Mouse (Mus musculus) left cerebral cortex, postnatal 36 days (tissue): ENCODE measurements around the gene 4930432M17Rik. TPM values are rescaled to one million over a fixed set of nuclear protein-coding genes. Genes with fewer than 3 reads are reported as not detected.
A peak's percentile ranks its signal among the peaks of the same experiment; 100 is the strongest.

ENCODE experiments used
- DNase-seq, 2 experiments: peaks; one replicate each; pipeline ENCODE4 v3.0.0; 2021 to 2022; ENCODE audit warnings: low spot score in 2 of 2, mixed read lengths in 1 of 2
- intact Hi-C: fragments of 180-260 bp; cut with DNase I; formaldehyde crosslinking; loops from one replicate; pipeline ENCODE4 v1.15.1; 2025
- total RNA-seq, 2 experiments: library from RNA; stranded (reverse); gene quantifications; 2 replicates each; pipeline ENCODE4 v1.2.3; 2021

Gene 4930432M17Rik
- total RNA-seq, 2 experiments from 2014 or later, result not detected

DNA sequence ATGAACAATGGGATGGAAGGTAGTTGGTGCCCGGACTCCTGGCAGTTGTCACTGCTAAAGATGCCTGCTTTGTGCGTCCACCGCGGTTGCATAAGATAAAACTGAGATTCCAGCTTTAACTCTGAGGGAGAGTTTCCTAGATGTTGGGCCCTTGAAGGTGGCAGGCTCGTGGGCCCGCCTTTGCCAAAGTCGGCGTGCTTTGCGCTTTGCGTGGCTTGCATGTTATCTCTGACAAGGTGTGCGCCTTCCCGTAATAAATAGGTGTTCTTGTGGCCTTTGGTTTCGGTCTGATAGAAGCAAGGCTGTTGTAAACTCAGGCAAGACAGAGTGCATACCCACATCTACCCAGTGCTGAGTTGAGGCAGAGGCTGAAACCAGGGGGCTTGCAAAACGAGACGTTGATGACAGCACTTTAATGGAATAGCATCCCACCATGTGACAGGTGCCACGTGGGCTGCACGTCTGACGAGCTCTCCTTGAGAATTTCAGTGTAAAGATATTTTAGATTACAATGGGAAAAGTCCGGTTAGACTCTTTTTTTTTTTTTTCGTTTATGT is 53.5 kb downstream of the 4930432M17Rik start:
- intact Hi-C loops, result loop anchor here (2.0 kb wide), 1 partner anchor 87 kb away; no protein-coding TSS in a partner anchor

DNA sequence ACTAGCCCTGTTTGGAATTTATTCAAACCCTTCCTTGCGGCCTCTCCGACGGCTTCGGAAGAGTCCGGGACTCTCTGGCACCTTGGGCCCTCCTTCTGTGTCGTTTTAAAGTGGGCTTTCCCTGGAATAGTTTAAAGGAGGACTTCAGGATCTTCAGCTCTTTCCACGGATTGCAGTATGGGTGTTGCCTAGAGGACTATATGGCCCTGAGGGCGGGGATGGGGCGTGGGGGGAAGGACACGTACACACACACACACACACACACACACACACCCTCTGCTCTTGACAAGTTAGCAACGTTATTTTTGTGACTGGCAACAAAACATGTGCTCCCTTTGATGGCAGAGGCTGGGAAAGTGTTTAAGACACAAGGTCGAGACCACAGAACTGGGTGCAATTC is 54.0 kb downstream of the 4930432M17Rik start:
- DNase-seq, result no peak
- intact Hi-C loops, result no loop called here

More for the DNA sequence above, 53.5 kb downstream of the 4930432M17Rik start:
- peak; percentile 36 to 37 for DNase-seq

DNA sequence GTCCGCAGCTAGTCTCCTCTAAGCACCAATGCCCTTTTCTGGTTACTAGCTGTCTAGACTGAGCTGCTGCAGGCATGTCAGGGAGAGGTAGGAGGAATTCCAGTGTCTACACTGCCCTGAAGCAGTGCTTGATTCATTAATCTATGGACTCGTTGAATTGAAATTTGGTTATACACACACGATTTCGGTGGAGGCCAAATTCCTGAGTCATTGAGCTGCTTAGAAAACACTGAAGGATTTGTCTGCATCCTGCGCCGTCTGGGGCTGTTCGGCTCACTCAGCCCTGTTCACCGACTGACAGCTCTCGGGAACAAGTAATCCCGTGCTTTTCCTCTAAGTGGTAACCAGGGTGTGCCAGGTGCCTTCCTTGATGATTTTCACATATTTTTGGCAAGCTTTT is 55.1 kb downstream of the 4930432M17Rik start:
- DNase-seq, result no peak
- intact Hi-C loops, result no loop called here

DNA sequence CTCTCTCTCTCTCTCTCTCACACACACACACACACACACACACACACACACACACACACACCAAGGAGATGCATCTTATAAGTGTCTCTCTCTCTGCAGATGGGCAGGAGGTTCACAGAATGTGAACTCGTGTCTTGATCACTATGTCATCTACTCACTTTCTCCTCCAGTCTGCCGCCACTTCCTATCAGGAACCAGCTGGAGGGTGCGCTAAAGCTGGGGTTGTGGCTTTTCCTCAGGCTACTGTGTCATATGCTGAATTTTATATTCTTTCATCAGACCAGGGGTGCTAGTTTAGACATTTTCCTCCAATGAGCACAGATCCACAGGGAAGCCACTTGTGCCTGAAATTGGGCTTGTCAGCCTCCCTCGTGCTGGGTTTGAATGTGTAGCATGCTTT is 59.1 kb downstream of the 4930432M17Rik start:
- no peak for DNase-seq
- intact Hi-C loops, result no loop called here

Other genes with a start within 250 kb of the 4930432M17Rik start
- gene Cnn3, start 244.3 kb upstream of the 4930432M17Rik start, total RNA-seq, result 10 to 100 TPM; 63.0 to 67.5 TPM
- gene Slc44a3, start 138.4 kb upstream of the 4930432M17Rik start, total RNA-seq, result not detected
- 10 to 100 TPM; 46.1 to 50.9 TPM for gene F3, start 52.8 kb downstream of the 4930432M17Rik start, total RNA-seq
- gene Abcd3, start 144.5 kb downstream of the 4930432M17Rik start, total RNA-seq, result 10 to 100 TPM; 46.4 to 53.1 TPM